Mouse (Mus musculus): ENCODE measurements around the gene Mcrs1.

GRCm38 (mm10) chr15:99248972-99249371 is 2.8 kb downstream of the Mcrs1 start:
- no peak for TF ChIP-seq CTCF (IDR thresholded peaks at IDR 0.05; ENCODE audit: low read depth)
- TF ChIP-seq EP300 (optimal IDR thresholded peaks at IDR 0.05) = no peak
